Mouse (Mus musculus) megakaryocyte, adult 5-6 weeks (primary cell): Measurements from ENCODE around the gene Tex44. TPM values are rescaled to one million over a fixed set of nuclear protein-coding genes. Genes with fewer than 3 reads are reported as not detected.
A peak's percentile ranks its signal among the peaks of the same experiment; 100 is the strongest.

Experiments used
- ATAC-seq: 2 replicates; pipeline ENCODE4 v1.8.0; 2016; ENCODE audit warnings: mild to moderate bottlenecking, inconsistent platforms; ENCODE audit not compliant: poor library complexity, severe bottlenecking
- total RNA-seq, 2 experiments: library from RNA; stranded (forward) in 1 of 2; stranded (reverse) in 1 of 2; fragments of 153-499, 151-499 nt in 1 of 2; fragments of 221-1000, 200-1000 nt in 1 of 2; gene quantifications; 2 replicates each; pipeline versions ENCODE4 v1.2.3 to v1.2.4; 2015 to 2017

Gene Tex44
- not detected in 2 replicates for total RNA-seq (2015)
- total RNA-seq (2017) = not detected in 2 replicates

DNA sequence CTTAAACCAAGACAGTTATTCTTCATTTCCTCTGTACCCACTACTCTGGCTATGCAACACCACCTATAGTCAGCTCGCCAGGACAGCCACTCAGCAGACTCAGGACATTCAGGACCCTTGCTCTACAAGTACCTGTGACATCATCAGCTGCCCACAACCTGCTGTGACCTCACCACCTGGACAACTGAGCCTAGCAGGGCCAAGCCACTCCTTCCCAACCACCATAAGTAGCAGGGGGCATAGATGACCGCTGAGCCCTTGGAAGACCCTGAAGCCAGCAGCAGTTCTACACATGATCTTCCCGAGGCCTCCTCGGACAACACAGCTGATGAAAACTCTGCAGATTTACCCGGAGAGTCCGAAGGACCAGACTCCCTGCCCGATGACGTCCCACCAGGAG, at the start of gene Tex44, which contains the start of gene Nmur1:
Tex44 (plus strand) TSS at position 202 of the 400 bp plus-strand sequence.
Nmur1 (minus strand) TSS at position 101 of the 400 bp plus-strand sequence.
- ATAC-seq = no peak

DNA sequence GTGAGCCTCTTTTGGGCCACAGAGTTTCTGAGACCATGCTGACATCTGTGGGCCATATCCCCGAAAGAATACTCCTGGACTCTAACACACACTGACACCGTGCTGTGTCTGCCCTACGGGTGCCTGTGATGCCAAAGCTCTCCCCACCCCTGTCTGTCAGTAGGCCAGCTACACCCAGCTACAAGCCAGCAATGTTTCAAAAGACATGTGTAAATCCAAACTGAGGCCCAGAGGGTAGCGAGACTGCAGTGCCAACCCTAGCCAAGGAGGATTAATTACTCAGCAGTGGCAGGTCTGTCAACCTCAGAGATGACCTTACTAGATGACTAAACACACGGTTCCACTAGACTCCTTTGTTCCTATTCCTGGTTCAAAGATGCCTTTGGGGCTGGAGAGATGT, 49.8 kb upstream of the Tex44 start:
- no peak for ATAC-seq

DNA sequence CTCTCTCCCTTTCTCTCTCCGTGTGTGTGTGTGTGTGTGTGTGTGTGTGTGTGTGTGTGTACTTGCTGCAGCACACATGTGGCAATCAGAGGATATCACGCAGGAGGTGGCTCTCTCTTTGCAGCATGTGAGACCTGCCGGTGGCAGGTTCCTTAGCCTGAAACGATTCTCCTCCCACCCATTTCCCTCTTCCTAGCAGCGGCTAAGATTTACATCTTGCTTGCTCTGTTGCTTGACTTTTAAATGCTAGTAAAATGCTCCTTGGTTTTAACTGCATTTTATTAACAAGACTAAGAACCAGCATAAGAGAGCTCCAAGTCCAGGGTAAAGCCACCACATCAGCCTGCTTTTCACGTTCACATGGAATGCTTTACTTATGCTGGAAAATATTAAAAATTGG, 47.5 kb upstream of the Tex44 start:
- no peak for ATAC-seq

DNA sequence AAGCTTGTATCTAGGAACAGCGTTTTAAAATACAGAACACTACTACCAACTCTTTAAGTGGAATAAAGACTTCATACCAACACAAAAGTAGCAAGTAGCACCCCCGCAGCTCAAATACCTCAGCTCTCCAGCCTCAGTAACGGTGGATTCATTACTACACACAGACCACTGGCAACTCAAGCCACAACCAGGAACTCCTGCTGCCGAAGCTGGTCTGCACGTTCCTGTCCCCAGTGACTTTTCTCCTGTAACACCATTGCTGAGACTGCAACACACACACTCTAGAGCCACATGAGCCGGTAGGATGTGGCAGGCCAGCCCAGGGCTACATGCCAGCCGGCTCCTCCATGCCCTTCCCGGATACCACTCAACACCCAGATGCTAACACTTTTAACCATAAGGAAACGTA, 47.0 kb upstream of the Tex44 start:
- ATAC-seq = peak; percentile 49

DNA sequence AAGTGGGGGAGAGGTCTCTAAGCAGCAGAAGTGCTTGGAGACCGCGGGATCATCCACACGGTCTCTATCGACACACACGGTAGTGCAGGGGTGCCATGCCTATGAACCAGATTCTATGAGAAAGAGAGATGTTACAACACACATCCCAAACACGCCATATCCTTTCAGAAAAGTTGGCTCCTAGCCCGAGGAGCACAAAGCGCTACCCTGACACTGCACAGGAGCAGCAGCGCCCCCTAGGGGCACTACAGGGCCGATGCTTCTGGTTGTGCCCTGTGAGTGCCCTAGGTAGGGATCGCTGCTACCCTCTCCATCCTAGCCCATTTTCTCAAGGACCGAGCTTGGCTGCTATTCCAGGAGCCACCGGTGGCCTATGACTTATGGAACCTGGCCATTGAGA, 45.1 kb upstream of the Tex44 start:
- peak; percentile 90 for ATAC-seq

DNA sequence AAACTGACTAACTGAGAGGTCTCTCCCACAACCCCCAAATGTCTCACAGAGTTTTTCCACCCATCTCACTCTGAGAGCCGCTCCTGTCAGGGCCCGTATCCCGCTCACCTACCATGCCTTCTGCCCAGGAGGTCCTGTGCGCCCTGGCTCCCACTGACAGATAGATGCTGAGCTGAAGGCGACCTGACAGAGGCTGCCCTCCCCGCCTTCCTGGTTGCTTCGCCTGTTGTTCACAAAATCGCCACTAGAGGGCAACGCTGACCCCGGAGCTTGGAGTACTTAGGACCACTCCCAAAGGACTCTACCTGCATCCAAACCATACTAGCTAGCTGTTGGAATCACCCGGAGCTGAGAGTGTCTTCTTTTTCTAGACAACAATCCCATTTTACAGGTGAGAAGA, 36.9 kb upstream of the Tex44 start:
- peak; percentile 89 for ATAC-seq

DNA sequence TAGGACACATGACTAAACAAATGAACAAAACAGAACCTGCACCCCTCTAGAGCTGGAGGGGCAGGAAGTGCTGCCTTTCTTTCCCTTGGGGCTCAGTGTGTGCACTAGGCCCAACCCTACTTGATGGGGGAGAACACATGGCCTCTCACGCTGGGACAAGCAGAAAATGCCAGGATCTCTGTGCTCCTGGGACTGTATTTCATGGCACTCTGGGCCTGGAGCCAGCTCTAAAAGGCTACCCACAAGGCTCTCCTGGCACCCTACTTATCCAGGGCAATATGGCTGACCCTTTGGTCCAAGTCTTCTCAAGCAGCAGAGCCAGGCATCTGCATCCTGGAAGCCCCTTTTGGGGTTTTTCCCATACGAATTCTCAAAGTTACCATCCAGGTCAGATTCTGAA, 34.7 kb upstream of the Tex44 start:
- no peak for ATAC-seq

DNA sequence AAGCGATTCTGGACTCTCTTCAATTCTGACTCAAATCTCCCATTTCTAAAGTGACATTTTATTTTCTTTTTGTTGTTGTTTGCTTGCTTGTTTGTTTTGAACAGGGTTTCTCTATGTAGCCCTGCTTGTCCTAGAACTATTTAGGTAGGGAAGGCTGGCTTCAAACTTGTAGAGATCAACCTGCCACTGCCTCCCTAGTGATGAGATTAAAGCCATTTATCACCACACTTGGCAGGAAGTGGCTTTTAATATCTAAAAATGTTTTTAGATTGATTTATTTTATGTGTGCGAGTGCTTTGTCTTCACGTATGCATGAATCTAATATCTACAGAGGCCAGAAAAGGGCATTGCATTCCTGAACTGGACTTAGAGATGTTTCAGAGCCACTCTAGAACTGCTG, 32.9 kb upstream of the Tex44 start:
- no peak for ATAC-seq

DNA sequence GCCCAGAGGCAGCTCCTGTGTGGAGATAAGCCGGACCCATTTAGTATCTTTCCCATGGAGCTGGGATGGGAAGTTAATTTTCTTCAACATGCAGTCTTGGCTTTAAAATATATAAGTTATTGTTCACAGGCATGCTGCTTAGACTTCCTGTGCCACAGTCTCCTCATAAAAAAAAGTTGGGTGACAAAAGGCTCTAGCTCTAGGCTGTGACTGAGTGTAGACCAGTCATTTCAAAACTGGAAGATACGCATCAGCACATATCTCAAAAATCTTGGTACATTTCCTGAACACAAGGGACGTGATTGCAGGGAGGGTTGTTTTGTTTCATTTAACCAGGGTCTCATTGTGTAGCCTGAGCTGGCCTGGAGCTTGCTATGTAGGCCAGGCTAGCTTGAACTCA, 31.9 kb upstream of the Tex44 start:
- ATAC-seq = no peak

DNA sequence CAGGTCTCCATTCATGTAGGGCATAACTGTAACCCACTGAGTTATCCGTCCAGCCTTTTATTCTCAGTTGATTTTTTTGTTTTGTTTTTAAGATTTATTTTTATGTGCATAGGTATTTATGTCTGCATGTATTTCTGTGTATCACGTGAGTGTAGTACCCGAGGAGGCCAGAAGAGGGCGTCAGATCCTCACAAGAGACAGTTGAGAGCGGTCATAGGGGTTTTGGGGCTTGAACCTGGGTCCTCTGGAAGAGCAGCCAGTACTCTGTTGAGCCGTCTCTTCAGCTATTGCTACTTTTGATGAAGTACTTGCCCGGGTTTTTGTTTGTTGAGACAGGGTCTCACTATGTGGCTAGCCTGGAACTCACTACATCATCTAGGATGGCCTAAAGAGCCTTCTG, 30.2 kb upstream of the Tex44 start:
- no peak for ATAC-seq

DNA sequence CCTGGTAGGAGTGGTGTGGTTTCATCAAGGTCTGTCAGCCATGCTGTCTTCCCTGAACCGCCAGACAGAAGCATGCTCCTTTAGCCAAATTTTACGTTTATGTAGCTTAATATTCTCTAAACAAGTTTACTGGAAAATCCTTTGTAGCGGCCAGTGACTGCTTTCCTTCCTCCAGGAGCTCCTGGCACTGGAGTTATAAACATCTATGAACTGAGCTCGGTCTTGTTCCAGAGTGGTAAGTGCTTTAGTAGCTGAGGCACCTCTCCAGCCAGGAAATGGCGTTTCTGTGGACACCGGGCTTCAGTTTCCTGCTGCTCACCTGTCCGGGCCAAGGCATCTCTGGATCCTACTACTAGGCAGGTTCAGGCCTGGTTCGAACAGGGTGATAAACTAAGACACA, 28.5 kb upstream of the Tex44 start:
- no peak for ATAC-seq

DNA sequence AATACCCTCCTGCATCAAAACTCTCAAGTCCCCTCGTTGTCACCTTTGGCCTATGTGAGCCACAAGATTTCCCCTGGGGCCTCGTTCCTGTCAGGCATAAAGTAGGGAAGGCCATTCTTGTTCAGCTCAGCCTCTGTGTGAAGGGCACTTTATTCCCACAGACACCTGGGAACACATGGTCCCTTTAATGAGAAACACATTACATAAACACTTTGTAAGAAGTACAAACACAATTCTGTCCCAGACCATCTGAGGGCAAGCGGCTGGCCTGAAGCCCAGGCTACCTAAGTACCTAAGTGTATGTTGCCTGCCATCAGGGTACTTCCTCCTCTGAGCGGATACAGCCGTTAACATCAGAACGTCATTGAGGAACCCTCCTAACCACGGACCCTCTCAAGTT, 27.9 kb upstream of the Tex44 start:
- ATAC-seq = peak; percentile 86

DNA sequence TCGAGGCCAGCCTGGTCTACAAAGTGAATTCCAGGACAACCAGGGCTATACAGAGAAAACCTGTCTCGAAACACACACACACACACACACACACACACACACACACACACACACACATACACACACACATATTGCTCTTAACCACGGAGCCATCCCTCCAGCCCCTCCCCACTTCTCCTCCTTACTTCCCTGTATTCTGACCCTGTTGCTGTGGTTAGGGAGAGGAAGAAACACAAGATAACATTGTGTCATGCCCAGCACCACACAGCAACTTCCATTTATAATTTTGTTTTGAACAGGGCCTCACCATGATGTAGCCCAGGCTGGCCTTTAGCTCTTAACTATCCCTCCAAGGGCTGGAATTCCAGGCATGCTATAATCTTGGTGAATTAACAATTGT, 26.8 kb upstream of the Tex44 start:
- peak; percentile 91 for ATAC-seq

DNA sequence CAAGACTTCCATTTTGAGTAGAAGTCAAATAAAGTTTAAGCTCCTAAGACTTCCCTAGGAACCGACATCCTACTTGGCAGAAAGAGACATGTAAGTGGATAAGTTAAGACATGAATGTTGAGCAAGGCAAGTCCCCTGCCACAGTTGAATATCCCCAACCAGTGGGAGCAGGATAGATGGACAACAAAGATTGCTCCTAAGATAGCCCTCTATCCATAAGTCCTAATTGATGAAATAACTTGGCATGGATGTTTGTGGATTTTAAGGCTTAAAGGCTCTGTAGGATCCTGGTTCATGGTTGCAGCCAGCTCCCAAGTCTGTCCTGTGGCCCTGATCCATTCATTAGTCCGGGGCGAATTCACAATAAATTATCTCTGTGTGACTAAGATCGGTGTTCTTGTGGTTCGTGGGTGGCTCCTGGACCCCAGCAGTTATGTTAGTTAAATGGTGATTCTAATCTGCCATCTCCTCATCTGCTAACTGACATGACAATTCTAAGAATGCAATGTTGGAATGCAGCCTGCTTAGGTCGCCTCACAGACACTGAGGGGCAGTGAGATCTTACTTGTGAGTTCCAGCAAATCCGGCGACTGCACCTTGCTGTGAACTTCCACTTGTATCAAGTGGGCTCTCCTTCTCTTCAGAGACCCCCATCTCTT, 25.9 kb upstream of the Tex44 start:
- ATAC-seq = no peak

DNA sequence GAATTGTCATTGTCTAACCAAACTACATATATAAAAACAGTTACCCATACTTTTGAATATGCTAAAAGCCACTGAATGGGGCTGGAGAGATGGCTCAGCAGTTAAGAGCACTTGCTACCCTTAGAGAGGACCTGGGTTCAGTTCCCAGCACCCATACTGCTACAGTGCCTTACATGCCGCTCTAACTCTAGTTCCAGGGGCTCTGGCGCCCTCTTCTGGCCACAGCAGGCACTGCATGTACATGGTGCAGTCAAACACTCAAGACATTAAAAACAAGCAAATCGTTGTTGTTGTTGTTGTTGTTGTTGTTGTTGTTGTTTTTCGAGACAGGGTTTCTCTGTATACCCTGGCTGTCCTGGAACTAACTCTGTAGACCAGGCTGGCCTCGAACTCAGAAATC, 21.3 kb upstream of the Tex44 start:
- ATAC-seq = no peak

DNA sequence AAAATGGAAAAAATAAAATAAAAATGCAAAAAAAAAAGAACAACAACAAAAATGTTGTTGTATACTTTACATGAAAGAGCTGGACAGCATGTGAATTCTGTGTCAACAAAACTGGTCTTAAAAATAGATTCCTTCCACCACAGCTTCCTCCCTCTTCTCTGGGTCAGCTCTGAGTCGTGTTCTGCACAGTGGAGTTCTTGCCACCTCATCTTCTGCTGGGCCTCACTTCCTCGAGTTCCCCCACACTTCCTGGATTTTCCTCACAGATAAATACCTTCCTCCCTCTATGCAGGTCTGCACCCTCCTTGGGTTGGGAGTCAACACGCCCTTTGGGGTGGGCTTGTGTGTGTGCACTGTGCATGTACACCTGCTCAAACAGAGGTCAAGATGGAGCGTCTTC, 19.8 kb upstream of the Tex44 start:
- 0 out of 2 replicates have a peak, but pooled peaks have one; percentile 42 for ATAC-seq

DNA sequence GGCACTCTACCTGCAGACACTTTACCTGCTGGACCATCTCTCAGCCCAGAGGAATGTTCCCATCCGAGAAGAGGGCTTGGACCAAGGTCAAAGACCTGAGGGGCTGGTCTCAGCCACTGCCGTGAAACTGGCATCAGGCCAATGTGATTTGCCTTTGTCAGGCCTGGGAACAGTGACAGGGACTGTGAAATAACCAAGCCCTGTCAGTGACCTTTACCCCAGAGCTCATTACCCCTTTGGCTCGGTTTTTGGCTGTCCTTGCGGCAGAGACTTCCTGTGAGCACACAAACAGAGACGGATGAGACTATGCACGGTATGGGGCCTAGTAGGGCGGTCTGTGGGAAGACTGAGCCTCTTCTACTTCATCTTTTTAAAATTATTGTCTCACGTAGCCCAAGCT, 19.2 kb upstream of the Tex44 start:
- ATAC-seq = peak; percentile 80

DNA sequence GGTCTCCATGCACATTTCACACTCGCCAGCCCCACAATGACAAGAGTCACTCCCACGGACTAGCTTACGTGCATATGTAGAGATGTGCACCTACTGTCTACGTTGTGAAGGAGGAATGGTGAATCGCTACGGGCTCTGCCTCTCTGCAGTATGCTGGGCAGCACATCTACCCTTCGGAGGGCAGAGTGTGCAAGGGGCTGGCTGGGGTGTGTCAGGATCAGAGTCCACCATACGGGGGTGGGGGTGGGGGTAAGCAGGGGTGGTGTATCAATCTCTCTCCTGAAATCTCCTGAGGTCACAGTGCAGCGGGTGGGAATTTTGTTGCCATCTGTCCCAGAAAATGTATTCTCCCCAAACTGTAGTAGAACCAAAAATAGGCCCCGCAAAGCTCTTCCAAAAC, 17.6 kb upstream of the Tex44 start:
- no peak for ATAC-seq

DNA sequence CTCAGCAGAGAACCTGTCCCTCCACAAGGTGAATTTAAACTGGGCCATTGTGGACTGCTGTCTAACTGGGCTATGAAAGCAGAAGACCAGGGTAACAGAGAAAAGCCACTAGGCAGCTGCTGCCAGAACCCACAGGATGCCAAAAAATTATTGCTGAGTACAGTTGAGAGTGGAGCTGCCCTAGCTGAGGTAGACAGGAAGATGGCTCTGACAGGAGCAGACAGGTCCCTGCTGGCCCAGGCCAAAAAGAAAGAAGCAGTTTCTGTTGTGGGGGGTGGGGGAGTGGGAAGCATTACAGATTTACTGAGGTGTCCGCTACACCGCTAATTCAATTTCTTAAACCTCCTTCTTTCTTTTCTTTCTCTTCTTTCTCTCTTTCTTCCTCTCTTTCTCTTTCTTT, 16.7 kb upstream of the Tex44 start:
- ATAC-seq = no peak

DNA sequence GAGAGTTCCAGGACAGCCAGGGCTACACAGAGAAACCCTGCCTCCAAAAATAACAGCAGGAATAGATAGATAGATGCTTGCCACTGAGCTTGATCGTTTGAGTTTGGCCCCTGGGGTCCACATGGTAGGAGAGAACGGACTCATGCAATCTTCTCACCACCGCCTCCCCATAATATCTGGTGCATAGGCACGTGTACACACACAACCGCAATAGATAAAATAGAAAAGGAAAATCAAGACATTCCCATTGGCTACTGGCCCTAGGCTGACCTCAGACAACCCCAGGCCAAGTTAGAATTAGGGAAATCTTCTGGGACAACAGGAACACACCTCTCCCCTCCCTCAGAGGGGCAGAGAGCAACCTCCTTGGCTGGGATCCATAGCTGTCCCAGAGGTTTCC, 11.4 kb upstream of the Tex44 start:
- ATAC-seq = no peak

DNA sequence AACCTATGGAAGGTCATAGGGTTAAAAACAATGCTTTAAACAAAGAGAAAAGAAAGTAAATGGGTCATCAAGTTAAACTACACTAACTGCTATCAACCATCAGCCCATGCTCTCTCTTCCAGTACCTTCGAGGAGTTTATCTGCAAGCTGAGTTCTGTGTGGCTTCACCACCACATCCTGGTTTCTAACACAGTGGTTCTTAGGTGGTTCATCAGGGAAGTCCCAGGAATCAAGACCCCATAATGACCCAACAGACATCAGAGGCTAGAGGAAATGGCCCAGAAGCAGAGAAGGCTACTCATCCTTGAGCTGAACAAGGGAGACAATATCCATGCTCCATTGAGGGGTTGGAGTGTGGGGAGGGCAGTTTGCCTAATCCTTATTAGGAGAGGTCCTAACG, 11.0 kb upstream of the Tex44 start:
- peak; percentile 36; the same call in 1 of the 2 replicates for ATAC-seq

DNA sequence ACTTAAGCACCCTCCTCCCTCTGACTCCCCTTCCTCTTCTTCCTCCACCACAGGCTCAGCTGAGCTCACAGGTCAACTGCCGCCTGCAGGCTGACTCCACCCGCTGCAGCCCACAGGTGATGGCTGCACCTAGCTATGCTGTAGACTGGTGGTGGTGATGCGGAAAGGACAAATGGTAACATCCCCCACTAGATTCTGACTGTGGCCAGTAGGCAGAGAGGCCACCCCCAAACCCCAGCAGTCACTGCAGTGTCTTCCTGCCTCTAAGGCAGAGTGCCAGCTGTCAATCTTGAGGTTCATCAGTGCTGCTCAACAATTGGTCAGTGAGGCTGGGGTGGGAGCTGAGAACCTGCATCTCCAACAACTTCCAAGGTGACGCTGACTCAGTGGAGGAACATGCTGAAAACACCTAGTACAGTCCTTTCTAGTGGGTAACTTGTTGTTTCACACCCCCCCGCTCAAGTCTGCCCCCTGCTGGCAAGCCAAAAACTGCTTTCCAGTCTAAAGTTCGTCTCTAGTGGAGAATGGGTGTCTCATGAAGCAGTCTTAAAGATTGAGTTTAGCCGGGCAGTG, 10.4 kb upstream of the Tex44 start:
- ATAC-seq = peak; percentile 70

DNA sequence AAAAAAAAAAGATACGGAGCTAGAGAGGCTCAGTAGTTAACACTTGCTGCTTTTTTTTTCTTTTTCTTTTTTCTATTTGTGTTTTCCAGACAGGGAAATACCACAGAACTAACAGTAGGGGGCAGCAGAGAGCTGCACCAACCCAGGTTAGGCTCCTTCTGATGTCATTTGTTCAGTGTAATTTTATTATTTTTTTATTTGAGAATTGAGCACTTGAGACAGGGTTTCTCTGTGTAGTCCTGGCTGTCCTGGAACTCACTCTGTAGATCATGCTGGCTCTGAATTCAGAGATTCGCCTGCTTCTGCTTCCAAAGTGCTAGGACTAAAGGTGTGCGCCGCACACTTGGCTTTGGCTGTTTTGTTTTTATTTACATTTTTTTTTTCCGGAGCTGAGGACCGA, 9.8 kb upstream of the Tex44 start:
- peak; percentile 48 for ATAC-seq
